Mouse (Mus musculus): ENCODE results near the gene Rgl2. TPM values are rescaled to one million over a fixed set of nuclear protein-coding genes. Genes with fewer than 3 reads are reported as not detected.

Rgl2 gene
- polyA plus RNA-seq, 1 experiment from 2014 or later: 58.5 TPM

DNA sequence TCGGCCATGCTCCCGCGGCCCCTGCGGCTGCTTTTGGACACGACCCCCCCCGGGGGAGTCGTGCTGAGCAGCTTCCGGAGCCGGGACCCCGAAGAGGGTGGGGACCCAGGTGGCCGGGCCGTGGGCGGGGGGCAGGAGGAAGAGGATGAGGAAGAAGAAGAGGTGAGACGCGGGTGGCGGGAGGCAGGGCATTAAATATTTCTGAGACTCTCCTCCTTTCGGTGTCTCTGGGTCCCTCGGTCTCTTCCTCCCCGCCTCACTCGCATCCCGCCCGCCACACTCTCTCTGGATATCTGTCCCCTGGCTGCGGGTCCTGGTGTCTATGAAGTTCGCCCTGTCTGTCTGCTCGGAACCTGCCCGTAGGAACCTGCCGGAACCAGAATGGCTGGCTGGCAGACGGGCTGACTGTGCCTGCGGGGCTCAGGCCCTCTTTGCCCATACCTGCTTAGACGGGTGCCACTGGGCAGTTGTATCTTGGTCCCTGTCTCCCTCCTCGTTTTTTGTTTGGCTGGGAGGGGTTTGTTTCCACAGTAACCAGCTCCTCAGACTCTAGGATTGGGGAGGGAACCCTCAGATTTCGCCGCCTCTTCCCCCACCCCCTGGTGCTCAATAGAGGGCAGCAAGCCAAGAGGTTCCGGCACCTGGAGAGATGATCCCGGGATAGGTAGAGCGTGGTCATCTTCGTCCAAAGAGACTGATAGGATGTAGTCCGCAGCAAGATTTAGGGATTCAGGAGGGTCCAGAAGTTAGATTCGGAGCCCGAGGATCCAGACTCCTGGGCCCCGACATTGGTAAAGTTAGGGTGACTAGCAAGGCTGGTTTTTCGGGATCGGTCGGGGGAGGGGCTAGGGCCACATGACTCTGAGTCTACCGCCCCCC, 1.2 kb downstream of the Rgl2 start:
- WGBS: under 1% methylated on average over 45 of the region's 45 CpGs
- Histone ChIP-seq H3K27ac (peak overlapping the region; percentile 97), H3K4me3 (peak overlapping the region; percentile 87), H3K27me3 (no peaks in the 10 kb centered on the region), H3K9me3 (no peaks in the 10 kb centered on the region), H3K9ac (peak overlapping the region; percentile 76), H3K4me2 (peak overlapping the region; percentile 97), H3K4me1 (peaks cover 32% of the 10 kb centered on the region), H3K36me3 (peaks cover 48% of the 10 kb centered on the region)
- ATAC-seq (ENCODE audit: insufficient number of reproducible peaks, low FRiP score, low TSS enrichment, low read depth): no peak

DNA sequence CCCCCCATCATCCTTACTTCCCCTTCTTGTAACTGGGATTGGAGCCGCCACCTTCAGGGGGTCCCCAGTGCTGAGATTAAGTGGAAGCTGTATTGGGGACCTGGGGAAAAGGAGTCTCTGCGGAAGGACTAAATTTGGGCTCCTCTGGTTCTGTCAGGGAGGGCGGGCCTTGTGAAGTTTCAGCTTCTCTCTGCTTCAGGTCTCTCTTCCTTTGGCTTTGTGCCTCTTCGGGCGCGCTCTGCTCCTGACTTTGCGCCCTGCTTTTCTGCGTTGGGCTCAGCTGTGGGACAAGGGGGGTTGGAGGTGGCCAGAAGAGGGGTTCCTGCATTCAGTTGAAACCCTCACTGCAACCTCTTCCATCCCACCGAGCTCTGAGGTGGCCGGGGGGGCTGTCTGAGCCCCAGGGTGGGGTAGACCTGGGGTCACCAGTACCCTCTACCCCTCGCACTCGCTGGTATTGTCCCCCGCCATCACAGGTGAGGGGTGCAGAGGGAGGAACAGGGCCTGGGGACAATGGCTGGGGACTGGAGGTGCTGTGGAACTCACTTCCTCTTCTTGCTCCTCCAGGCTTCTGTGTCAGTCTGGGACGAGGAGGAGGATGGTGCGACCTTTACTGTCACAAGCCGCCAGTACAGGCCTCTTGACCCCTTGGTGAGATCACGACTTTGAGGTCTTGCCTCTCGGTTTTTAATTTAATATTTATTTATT, 2.0 kb downstream of the Rgl2 start:
- ATAC-seq (ENCODE audit: insufficient number of reproducible peaks, low FRiP score, low TSS enrichment, low read depth): no peak
- peak overlapping the region; percentile 87 for H3K4me3 ChIP-seq
- H3K27ac ChIP-seq: peak overlapping the region; percentile 97
- peak overlapping the region; percentile 76 for H3K9ac ChIP-seq
- WGBS: 32% methylated on average over 18 of the region's 18 CpGs
- H3K4me1 ChIP-seq: peaks cover 32% of the 10 kb centered on the region
- H3K27me3 ChIP-seq: no peaks in the 10 kb centered on the region
- peaks cover 48% of the 10 kb centered on the region for H3K36me3 ChIP-seq
- no peaks in the 10 kb centered on the region for H3K9me3 ChIP-seq
- H3K4me2 ChIP-seq: peak overlapping the region; percentile 97

DNA sequence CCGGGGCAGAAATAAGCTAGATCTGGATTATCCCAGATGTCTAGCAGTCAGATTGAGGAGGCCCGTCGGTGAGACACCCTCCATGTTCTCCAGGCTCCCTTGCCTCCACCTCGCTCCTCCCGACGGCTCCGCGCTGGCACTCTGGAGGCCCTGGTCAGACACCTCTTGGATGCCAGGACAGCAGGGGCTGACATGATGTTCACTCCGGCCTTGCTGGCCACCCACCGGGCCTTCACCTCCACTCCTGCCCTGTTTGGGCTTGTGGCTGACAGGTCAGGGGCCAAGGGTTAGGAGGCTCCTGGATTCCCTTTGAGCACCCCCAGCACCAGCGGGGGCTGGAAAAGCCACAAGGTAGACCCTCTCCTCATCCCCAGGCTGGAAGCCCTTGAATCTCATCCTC, 2.6 kb downstream of the Rgl2 start:
- H3K4me2 ChIP-seq: no peak overlapping the region

DNA sequence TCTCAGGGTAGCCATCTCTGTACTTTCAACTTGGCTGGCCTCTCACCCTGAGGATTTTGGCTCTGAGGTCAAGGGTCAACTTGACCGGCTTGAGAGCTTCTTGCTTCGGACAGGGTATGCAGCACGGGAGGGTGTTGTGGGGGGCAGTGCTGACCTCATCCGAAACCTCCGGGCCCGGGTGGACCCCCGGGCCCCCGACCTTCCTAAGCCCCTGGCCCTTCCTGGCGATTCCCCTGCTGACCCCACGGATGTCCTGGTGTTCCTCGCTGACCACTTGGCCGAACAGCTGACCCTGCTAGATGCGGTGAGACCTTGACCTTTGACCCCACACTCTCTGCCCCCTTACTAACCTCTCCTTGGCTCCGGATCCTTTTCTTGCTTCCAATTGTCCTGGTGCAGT, 3.1 kb downstream of the Rgl2 start:
- peaks cover 32% of the 10 kb centered on the region for H3K4me1 ChIP-seq
- no peaks in the 10 kb centered on the region for H3K9me3 ChIP-seq
- no peak overlapping the region for H3K27ac ChIP-seq
- 89% methylated on average over 14 of the region's 14 CpGs for WGBS
- H3K4me2 ChIP-seq: no peak overlapping the region
- peaks cover 53% of the 10 kb centered on the region for H3K36me3 ChIP-seq
- H3K27me3 ChIP-seq: no peaks in the 10 kb centered on the region
- ATAC-seq (ENCODE audit: insufficient number of reproducible peaks, low FRiP score, low TSS enrichment, low read depth): no peak
- H3K9ac ChIP-seq: no peak overlapping the region
- no peak overlapping the region for H3K4me3 ChIP-seq

More for the DNA sequence above, 2.6 kb downstream of the Rgl2 start:
- Histone ChIP-seq H3K4me1 (peaks cover 32% of the 10 kb centered on the region), H3K27ac (no peak overlapping the region), H3K36me3 (peaks cover 52% of the 10 kb centered on the region), H3K9ac (no peak overlapping the region), H3K4me3 (no peak overlapping the region), H3K9me3 (no peaks in the 10 kb centered on the region), H3K27me3 (no peaks in the 10 kb centered on the region)
- no peak for ATAC-seq (ENCODE audit: insufficient number of reproducible peaks, low FRiP score, low TSS enrichment, low read depth)
- WGBS: 92% methylated on average over 11 of the region's 11 CpGs

DNA sequence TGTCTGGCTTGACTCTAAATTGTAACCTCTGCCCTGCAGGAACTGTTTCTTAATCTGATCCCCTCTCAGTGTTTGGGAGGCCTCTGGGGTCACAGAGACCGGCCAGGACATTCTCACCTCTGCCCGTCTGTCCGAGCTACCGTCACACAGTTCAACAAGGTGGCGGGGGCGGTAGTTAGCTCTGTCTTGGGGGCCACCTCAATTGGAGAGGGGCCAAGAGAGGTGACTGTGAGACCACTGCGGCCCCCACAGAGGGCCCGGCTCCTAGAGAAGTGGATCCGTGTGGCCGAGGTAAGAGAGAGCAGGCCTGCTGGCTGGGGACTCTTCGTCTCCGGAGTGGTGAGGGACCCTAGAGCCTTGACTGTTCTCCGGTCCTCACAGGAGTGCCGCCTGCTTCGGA, 3.6 kb downstream of the Rgl2 start:
- H3K4me1 ChIP-seq: peaks cover 30% of the 10 kb centered on the region
- no peak overlapping the region for H3K9ac ChIP-seq
- H3K4me2 ChIP-seq: no peak overlapping the region
- WGBS: 93% methylated on average over 15 of the region's 15 CpGs
- H3K4me3 ChIP-seq: no peak overlapping the region
- no peak overlapping the region for H3K27ac ChIP-seq
- no peaks in the 10 kb centered on the region for H3K9me3 ChIP-seq
- peaks cover 52% of the 10 kb centered on the region for H3K36me3 ChIP-seq
- ATAC-seq (ENCODE audit: insufficient number of reproducible peaks, low FRiP score, low TSS enrichment, low read depth): no peak
- H3K27me3 ChIP-seq: no peaks in the 10 kb centered on the region

DNA sequence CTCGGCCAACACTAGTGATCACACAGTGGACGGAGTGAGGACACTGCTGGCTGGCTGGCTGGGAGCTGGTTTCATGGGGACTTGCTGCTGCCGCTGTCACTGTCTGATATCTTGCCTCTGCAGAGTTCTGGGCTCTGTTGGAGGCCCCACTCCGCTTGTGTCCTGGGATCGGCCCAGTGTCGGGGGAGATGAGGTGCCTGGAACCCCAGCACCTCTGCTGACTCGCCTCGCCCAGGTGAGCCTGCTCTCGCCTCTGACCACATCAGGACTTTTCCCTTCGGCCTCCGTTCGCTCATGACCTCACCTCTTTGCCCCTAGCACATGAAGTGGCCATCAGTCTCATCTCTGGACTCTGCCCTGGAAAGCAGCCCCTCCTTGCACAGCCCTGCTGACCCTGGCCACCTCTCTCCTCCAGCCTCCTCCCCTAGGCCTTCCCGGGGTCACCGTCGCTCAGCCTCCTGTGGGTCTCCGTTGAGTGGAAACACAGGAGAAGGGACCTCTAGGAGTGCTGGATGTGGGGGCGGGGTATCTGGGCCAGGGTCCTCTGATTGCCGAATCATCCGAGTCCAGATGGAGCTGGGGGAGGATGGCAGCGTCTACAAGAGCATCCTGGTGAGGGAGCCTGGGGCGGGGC, 6.2 kb downstream of the Rgl2 start:
- peaks cover 59% of the 10 kb centered on the region for H3K36me3 ChIP-seq
- H3K4me1 ChIP-seq: peaks cover 27% of the 10 kb centered on the region
- 89% methylated on average over 21 of the region's 21 CpGs for WGBS
- no peak overlapping the region for H3K27ac ChIP-seq
- no peak overlapping the region for H3K4me2 ChIP-seq
- H3K9ac ChIP-seq: no peak overlapping the region
- H3K4me3 ChIP-seq: no peak overlapping the region
- no peaks in the 10 kb centered on the region for H3K27me3 ChIP-seq
- no peaks in the 10 kb centered on the region for H3K9me3 ChIP-seq
- no peak for ATAC-seq (ENCODE audit: insufficient number of reproducible peaks, low FRiP score, low TSS enrichment, low read depth)

DNA sequence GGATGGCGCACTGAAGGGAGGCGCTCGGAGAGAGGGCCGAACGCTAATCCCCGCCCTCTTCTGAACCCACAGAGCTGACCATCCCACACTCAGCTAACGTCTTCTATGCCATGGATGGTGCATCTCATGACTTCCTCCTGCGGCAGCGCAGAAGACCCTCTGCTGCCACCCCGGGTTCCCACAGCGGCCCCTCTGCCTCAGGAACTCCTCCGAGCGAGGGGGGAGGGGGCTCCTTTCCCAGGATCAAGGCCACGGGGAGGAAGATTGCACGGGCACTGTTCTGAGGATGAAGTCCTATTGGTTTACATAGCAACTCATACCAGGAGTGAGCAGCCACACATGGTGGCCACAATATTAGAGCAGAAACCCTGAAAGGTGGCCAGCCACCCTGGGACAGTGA, 7.7 kb downstream of the Rgl2 start:
- no peak overlapping the region for H3K9ac ChIP-seq
- ATAC-seq (ENCODE audit: insufficient number of reproducible peaks, low FRiP score, low TSS enrichment, low read depth): no peak
- H3K4me2 ChIP-seq: no peak overlapping the region
- H3K27me3 ChIP-seq: no peaks in the 10 kb centered on the region
- 87% methylated on average over 15 of the region's 15 CpGs for WGBS
- peaks cover 57% of the 10 kb centered on the region for H3K36me3 ChIP-seq
- H3K4me1 ChIP-seq: peaks cover 25% of the 10 kb centered on the region
- H3K27ac ChIP-seq: no peak overlapping the region
- H3K4me3 ChIP-seq: no peak overlapping the region
- H3K9me3 ChIP-seq: no peaks in the 10 kb centered on the region

DNA sequence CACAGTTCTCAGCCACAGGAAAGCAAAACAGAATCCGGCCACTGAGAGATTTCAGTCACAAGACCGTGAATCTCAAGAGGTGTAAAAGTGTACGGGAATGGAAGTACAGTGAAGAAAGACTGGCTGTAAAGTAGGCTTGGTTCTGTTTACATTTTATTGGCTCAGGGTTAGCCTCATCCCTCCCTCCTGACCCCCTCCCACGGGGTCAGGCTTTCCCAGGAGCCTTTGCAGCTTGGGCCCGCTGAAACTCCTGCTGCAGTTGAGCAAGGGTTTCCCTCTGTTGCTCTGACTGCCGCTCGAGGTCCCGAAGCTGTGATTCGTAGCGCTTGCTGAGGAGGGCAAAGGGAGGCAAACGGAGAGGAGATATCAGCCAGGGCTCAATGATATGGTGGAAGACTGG, 9.4 kb downstream of the Rgl2 start:
- WGBS: 81% methylated on average over 11 of the region's 11 CpGs
- Histone ChIP-seq H3K36me3 (peaks cover 49% of the 10 kb centered on the region), H3K27ac (no peak overlapping the region), H3K4me1 (peaks cover 23% of the 10 kb centered on the region), H3K9ac (no peak overlapping the region), H3K27me3 (no peaks in the 10 kb centered on the region), H3K4me3 (no peak overlapping the region), H3K9me3 (no peaks in the 10 kb centered on the region), H3K4me2 (peak overlapping the region; percentile 93; the same call in 1 of the 2 replicates)
- no peak for ATAC-seq (ENCODE audit: insufficient number of reproducible peaks, low FRiP score, low TSS enrichment, low read depth)

DNA sequence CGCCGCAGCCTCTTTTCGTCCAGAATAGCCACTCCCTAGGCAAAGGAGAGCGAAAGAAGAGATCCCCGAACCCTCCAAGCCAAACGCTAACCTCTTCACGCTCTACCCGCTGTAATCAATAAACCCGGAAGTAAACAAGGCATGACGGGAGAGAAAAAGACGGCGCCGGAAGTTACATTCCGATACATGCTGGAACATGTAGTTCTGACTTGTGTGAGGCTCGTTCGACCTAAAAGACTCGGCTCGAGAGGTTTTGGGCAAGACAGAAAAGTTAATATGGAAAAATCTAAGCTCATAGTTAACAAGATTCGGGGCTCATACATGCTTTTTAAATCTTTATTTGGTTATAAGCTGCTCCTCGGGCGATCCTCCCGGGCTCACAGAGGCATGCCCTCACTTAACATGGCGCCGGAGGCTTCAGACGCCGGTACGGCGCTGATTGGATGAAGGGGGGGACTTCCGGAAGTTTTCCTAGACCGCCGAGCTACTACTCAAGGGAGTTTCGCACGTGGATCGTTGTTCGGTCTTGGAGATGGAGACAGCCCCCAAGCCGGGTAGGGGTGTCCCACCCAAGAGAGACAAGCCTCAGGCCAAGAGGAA, 11.0 kb downstream of the Rgl2 start, which contains the start of the genes Pfdn6 and Wdr46:
Pfdn6 (minus strand) TSS at position 138 of the 600 bp plus-strand sequence.
Wdr46 (plus strand) TSS at position 455 of the 600 bp plus-strand sequence.
- Histone ChIP-seq H3K27me3 (no peaks in the 10 kb centered on the region), H3K27ac (peak within 1 kb of the TSS; percentile 74), H3K4me3 (peak within 1 kb of the TSS; percentile 72), H3K4me1 (peaks cover 23% of the 10 kb centered on the region), H3K4me2 (peak within 1 kb of the TSS; percentile 93), H3K9ac (peak within 1 kb of the TSS; percentile 79), H3K9me3 (no peaks in the 10 kb centered on the region), H3K36me3 (peaks cover 53% of the 10 kb centered on the region)
- peak; percentile 84 for ATAC-seq (ENCODE audit: insufficient number of reproducible peaks, low FRiP score, low TSS enrichment, low read depth)
- under 1% methylated on average over 36 of the region's 36 CpGs for WGBS

DNA sequence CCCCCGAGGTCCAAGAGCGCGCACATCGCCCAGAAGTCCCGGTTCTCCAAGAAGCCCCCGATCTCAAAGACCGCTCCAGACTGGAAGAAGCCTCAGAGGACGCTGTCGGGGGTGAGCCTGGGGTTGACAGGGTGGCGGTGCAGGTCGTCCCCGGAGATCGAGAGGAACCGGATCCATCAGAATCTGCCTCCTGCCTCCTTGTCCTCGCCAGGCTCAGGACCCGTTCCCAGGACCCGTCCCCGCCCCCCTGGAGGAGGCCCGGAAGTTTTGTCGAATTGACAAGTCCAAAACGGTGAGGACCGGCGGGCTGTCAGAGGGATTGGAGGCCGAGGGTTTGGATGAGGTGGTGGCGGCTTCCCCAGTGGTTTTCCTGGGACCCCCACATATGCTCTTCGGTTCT, 11.6 kb downstream of the Rgl2 start:
- no peak overlapping the region for H3K27ac ChIP-seq
- H3K36me3 ChIP-seq: peaks cover 52% of the 10 kb centered on the region
- peak overlapping the region; percentile 72 for H3K4me3 ChIP-seq
- peak overlapping the region; percentile 79 for H3K9ac ChIP-seq
- H3K27me3 ChIP-seq: no peaks in the 10 kb centered on the region
- no peak for ATAC-seq (ENCODE audit: insufficient number of reproducible peaks, low FRiP score, low TSS enrichment, low read depth)
- H3K4me1 ChIP-seq: peaks cover 23% of the 10 kb centered on the region
- H3K9me3 ChIP-seq: no peaks in the 10 kb centered on the region
- 2% methylated on average over 26 of the region's 26 CpGs for WGBS
- peak overlapping the region; percentile 93 for H3K4me2 ChIP-seq

DNA sequence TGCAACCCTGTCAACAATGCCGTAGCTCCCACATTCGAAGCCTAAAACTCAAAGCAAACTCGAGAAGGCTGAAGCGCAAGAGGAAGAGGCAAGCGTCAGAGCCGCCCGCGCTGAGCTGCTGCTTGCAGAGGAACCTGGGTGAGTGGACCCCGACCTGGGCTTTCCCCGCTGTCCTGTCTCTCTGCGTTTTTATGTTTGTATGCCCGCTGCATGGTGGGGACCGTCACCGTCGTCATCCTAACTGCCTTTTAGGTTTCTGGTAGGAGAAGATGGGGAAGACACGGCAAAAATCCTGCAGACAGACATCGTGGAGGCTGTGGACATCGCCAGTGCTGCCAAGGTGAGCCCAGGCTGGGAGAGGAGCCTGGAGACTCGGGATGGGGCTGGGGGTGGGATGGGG, 12.0 kb downstream of the Rgl2 start:
- WGBS: 53% methylated on average over 19 of the region's 19 CpGs
- Histone ChIP-seq H3K4me2 (peak overlapping the region; percentile 93), H3K4me1 (peaks cover 23% of the 10 kb centered on the region), H3K9me3 (no peaks in the 10 kb centered on the region), H3K27me3 (no peaks in the 10 kb centered on the region), H3K27ac (no peak overlapping the region), H3K4me3 (peak overlapping the region; percentile 72), H3K9ac (peak overlapping the region; percentile 79), H3K36me3 (peaks cover 54% of the 10 kb centered on the region)
- no peak for ATAC-seq (ENCODE audit: insufficient number of reproducible peaks, low FRiP score, low TSS enrichment, low read depth)

All from limb, embryonic 15.5 days (tissue).